9 mouse cellular contexts compared by ENCODE assay signal in genomic region chr10:111996549-111996904, GRCm38 (mm10). TPM values are rescaled to one million over a fixed set of nuclear protein-coding genes. Genes with fewer than 3 reads are reported as not detected.
DNase-seq lines count a peak whose midpoint lies in the region; ATAC-seq lines count a peak whose summit lies in the region.
"Had no signal": no experiment of that assay in that cellular context is flagged by ENCODE, and none has a peak within 500 bp of the region (broad histone marks: within the 10 kb centered on the region; RNA-seq: fewer than 3 reads in every experiment).

No protein-coding gene starts in this region.

- peak overlapping the region; percentile 92 for H3K4me3 ChIP-seq in megakaryocyte, embryonic 14.5 days (replicated peaks)
- H3K4me3 ChIP-seq in hindbrain, embryonic 11.5 days (ENCODE audit: low read depth, low read length) = no peak overlapping the region
- H3K4me3 ChIP-seq: embryonic facial prominence, embryonic 12.5 days had no signal

- H3K9ac ChIP-seq in hindbrain, embryonic 11.5 days (ENCODE audit: low read depth, low read length) = no peak overlapping the region
- H3K9ac ChIP-seq: embryonic facial prominence, embryonic 12.5 days had no signal

- H3K4me1 ChIP-seq in megakaryocyte, embryonic 14.5 days = peaks cover 71% of the 10 kb centered on the region
- no peaks in the 10 kb centered on the region for H3K4me1 ChIP-seq in hindbrain, embryonic 11.5 days (replicated peaks; ENCODE audit: control insufficient read depth, insufficient read depth, low read length)
- H3K4me1 ChIP-seq: embryonic facial prominence, embryonic 12.5 days had no signal

- no peak for ATAC-seq in hindbrain, embryonic 11.5 days (ENCODE audit: low FRiP score)

- no peak overlapping the region for H3K27ac ChIP-seq in hindbrain, embryonic 11.5 days (ENCODE audit: low read depth, low read length)
- H3K27ac ChIP-seq: embryonic facial prominence, embryonic 12.5 days had no signal

- WGBS in hindbrain, embryonic 11.5 days = 91% methylated on average over 7 of the region's 7 CpGs

- H3K27me3 ChIP-seq in megakaryocyte, embryonic 14.5 days (replicated peaks) = no peaks in the 10 kb centered on the region
- no peaks in the 10 kb centered on the region for H3K27me3 ChIP-seq in hindbrain, embryonic 11.5 days (ENCODE audit: control insufficient read depth, insufficient read depth, low read length)
- H3K27me3 ChIP-seq: embryonic facial prominence, embryonic 12.5 days had no signal

- peaks cover 23% of the 10 kb centered on the region for H3K36me3 ChIP-seq in megakaryocyte, embryonic 14.5 days (replicated peaks; ENCODE audit: low read length)
- no peaks in the 10 kb centered on the region for H3K36me3 ChIP-seq in hindbrain, embryonic 11.5 days (ENCODE audit: control insufficient read depth, insufficient read depth, low read length)
- H3K36me3 ChIP-seq: embryonic facial prominence, embryonic 12.5 days had no signal

- DNase-seq in urinary bladder, postnatal 14 days (ENCODE audit: low spot score) = peak; percentile 16
- no peak for DNase-seq in urinary bladder, adult 2 months (ENCODE audit: low spot score)
- peak; percentile 84 for DNase-seq in induced T-regulatory cell, adult 2 months (ENCODE audit: low read depth)
- DNase-seq in right cerebral cortex, postnatal 14 days = no peak
- DNase-seq in kidney, postnatal 4 days = no peak
- no peak for DNase-seq in hindbrain, embryonic 11.5 days (ENCODE audit: low spot score)
- DNase-seq in left cerebral cortex, adult 18-20 months (ENCODE audit: low spot score in 2 of 2) = no peak

- no peak overlapping the region for H3K4me2 ChIP-seq in hindbrain, embryonic 11.5 days (replicated peaks; ENCODE audit: low read depth, low read length)
- H3K4me2 ChIP-seq: embryonic facial prominence, embryonic 12.5 days had no signal

- H3K9me3 ChIP-seq in megakaryocyte, embryonic 14.5 days = no peaks in the 10 kb centered on the region
- no peaks in the 10 kb centered on the region for H3K9me3 ChIP-seq in hindbrain, embryonic 11.5 days (ENCODE audit: control insufficient read depth, low read length)
- H3K9me3 ChIP-seq: embryonic facial prominence, embryonic 12.5 days had no signal

RNA-seq across cellular contexts. Expression of gene Glipr1, which starts 5.9 kb away (rescaled TPM):
- polyA plus RNA-seq in urinary bladder, adult 2 months (2012; rRNA removed) = 48.5 and 55.4 TPM in 2 replicates
- 2.8 and 4.5 TPM in 2 replicates for polyA plus RNA-seq in megakaryocyte, embryonic 14.5 days (2012; ENCODE audit: insufficient read depth, low replicate concordance)
- polyA plus RNA-seq in hindbrain, embryonic 11.5 days (2014; fragmentation: Nextera tagmentation; extraction: Ambion mirVana) = 0.86 and 1.2 TPM in 2 replicates
- total RNA-seq in left cerebral cortex, adult 18-20 months (2021) = 1 to 10 TPM; 1.2 to 1.3 TPM

RNA-seq across cellular contexts. Expression of gene Krr1, which starts 24.1 kb away (rescaled TPM):
- 24.4 and 26.9 TPM in 2 replicates for polyA plus RNA-seq in urinary bladder, adult 2 months (2012; rRNA removed)
- polyA plus RNA-seq in megakaryocyte, embryonic 14.5 days (2012; ENCODE audit: insufficient read depth, low replicate concordance) = 0.95 and 2.0 TPM in 2 replicates
- 59.6 and 68.7 TPM in 2 replicates for polyA plus RNA-seq in hindbrain, embryonic 11.5 days (2014; fragmentation: Nextera tagmentation; extraction: Ambion mirVana)
- total RNA-seq in left cerebral cortex, adult 18-20 months (2021) = 10 to 100 TPM; 39.6 to 41.1 TPM

Comparison
In these comparisons a context has a peak if more than half of its experiments do, and no peak if none do; other contexts are left out.
1. DNase-seq: peak in urinary bladder, postnatal 14 days (single experiment) and induced T-regulatory cell, adult 2 months (single experiment); none in urinary bladder, adult 2 months (single experiment), right cerebral cortex, postnatal 14 days (single experiment), kidney, postnatal 4 days (0 of 2), hindbrain, embryonic 11.5 days (single experiment) and left cerebral cortex, adult 18-20 months (0 of 2).